Mouse (Mus musculus): Measurements from ENCODE around the gene Pskh1.

The Pskh1 gene

GRCm38 (mm10) chr8:105957813-105958212 is 57.6 kb downstream of the Pskh1 start:
- DNase-seq (ENCODE audit: low spot score in 2 of 2): no peak

- no peak for DNase-seq (ENCODE audit: low spot score in 2 of 2)
Observed at GRCm38 (mm10) chr8:105959350-105959749, 59.1 kb downstream of the Pskh1 start.

DNA sequence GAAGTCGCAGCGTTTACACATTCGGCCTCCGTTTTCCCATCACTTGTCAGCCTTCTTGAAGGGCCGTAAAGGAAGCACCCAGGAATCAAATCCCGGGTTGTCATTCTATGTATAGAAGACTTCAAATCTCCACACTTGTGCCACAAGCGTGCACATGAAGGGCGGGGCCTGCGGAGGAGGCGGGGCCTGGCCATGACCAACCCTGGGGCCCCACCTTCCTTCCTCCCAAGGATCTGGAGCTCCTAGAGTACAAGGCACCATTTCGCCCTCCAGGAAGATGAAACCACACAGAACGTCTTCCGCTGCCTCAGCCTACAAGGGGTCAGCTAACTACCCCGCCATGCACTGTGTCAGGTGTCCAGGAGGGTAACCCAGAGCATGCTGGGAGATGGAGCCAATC is 60.9 kb downstream of the Pskh1 start:
- DNase-seq (ENCODE audit: low spot score in 2 of 2): peak in 1 of 2 experiments; percentile 53

GRCm38 (mm10) chr8:105961536-105961935 is 61.3 kb downstream of the Pskh1 start:
- no peak for DNase-seq (ENCODE audit: low spot score in 2 of 2)

DNA sequence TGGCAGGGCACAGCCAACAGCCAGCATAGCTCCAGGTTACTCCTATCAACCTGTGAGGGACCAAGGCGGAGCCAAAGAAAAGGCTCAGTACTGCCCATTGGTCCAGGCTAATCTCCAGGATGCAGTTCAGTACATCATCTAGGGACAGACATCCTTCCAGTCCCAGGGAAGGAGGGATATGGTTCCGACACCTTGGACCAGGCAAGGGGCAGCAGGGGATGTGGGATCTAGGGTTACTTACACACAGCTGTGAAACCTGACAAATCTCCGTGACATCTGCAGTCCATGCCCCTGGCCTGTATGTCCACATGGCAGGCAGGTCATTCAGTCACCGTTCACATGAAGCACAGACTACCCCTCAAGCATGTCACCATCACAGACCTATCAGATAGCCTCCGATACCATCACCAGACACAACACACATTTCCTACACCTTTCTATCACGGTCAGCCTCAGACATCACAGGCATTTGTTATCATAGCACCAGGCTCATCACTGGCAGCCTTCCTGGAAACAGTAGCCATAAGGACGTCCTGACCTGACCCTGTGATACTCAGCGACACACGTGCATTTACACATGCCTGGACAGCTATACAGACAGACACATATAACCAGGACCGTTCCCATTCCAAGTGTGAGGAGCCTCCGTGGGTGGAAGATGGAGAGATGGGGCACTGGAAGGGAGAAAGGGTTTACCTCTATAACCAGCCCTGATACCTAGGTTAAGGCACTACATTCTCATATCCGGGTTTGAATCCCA is 64.4 kb downstream of the Pskh1 start:
- DNase-seq (ENCODE audit: low spot score in 2 of 2): no peak

GRCm38 (mm10) chr8:105965266-105965904 is 65.1 kb downstream of the Pskh1 start:
- peak in 1 of 2 experiments; percentile 65 for DNase-seq (ENCODE audit: low spot score in 2 of 2)

DNA sequence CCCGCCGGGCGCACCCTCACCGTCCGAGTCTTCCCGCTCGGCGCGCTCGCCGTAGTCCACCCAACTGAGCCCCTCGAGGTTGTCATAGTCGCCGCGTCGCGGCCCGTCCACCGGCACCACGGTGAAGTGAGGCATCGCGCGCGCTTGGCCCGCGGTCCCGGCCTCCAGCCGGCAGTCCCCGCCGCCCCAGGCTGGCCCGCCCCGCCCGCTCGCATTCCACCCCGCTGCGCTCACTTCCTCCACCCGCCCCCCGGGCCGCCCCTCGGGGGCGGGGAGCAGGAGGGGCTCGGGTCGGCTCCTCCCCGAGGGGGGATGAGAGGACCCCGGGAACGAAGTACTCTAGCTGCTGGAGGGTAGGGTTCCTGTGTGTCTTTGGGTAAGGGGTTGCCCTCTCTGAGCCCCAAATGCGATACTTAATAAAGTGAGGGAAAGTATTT is 65.7 kb downstream of the Pskh1 start, which contains the start of gene Slc12a4:
Gene Slc12a4, minus strand, starts transcription at position 193 of the 437 bp plus-strand sequence.
- DNase-seq (ENCODE audit: low spot score in 2 of 2): peak; percentile 78 to 82

- DNase-seq (ENCODE audit: low spot score in 2 of 2): peak; percentile 39 to 58
Observed at GRCm38 (mm10) chr8:105966692-105967311, 66.6 kb downstream of the Pskh1 start.

- no peak for DNase-seq (ENCODE audit: low spot score in 2 of 2)
Observed at GRCm38 (mm10) chr8:105969367-105969766, 69.1 kb downstream of the Pskh1 start.

DNA sequence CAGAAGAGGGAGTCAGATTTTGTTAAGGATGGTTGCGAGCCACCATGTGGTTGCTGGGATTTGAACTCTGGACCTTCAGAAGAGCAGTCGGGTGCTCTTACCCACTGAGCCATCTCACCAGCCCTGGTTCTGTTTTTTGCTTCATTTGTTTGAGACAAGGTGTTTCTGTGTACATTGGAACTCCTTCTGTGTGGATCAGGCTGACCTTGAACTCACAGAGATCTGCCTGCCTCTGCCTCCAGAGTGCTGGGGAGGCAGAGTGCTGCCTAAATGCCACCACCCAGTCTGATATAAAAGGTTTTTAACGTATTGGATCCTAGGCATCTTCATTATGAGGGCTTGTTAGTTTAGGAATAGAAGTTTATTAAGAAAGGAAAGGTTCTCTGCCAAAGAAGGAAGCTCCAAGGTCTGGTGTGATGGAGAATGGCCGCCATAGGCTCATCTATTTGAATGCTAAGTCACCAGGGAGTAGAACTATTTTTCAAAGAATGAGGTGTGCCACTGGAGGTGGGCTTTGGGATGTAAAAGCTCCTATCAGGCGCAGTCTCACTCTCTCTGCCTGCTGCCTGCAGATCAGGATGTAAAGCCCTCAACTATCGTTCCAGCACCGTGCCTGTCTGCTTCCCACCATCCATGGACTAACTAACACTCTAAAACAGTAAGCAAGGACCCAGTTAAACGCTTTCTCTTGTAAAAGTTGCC is 70.9 kb downstream of the Pskh1 start:
- DNase-seq (ENCODE audit: low spot score in 2 of 2): no peak

- DNase-seq (ENCODE audit: low spot score in 2 of 2): no peak
Observed at GRCm38 (mm10) chr8:105975363-105975762, 75.1 kb downstream of the Pskh1 start.

DNA sequence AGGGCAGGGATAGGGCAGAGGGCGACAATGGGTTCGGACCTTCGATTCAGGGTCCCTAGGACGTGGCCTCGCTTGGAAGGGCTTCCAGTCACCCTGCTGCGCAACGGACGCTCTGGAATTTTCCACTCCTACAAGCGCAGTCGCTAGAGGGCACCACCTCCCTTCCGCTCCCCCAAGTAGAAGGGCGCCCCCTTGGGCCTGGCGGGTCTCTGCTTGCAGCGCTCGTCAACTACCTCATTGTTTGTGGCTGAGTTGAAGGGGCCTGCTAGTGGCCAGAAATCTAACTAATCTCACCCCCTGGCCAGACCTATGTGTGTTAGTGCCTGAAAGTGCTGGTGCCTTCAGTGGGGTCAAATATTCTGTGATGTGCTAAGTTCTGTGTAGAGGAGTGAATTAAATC is 79.1 kb downstream of the Pskh1 start, which contains the start of gene Dpep3:
Gene Dpep3, minus strand, starts transcription at position 105 of the 400 bp plus-strand sequence.
- DNase-seq (ENCODE audit: low spot score in 2 of 2): no peak

GRCm38 (mm10) chr8:105981146-105981545 is 80.9 kb downstream of the Pskh1 start:
- DNase-seq (ENCODE audit: low spot score in 2 of 2): no peak
